Mouse (Mus musculus) megakaryocyte-erythroid progenitor cell, adult 5-6 weeks (primary cell): ENCODE measurements around the gene Gstt1. TPM values are rescaled to one million over a fixed set of nuclear protein-coding genes. Genes with fewer than 3 reads are reported as not detected.

Source experiments
- ATAC-seq: replicated peaks from 2 replicates; pipeline ENCODE4 v1.8.0; 2016; ENCODE audit warnings: mild to moderate bottlenecking, inconsistent platforms; ENCODE audit not compliant: severe bottlenecking, poor library complexity, low FRiP score, low TSS enrichment
- total RNA-seq, 2 experiments: library from RNA; stranded (forward) in 1 of 2; stranded (reverse) in 1 of 2; fragments of 200-1000, 215-1000 nt in 1 of 2; fragments of >200 nt in 1 of 2; fragmentation: Nextera tagmentation in 1 of 2; gene quantifications; 2 replicates each; pipeline ENCODE4 v1.2.3; 2014 to 2017

Gstt1 gene
- total RNA-seq, 2 experiments from 2014 or later, result 2.1 to 2.5 TPM

DNA sequence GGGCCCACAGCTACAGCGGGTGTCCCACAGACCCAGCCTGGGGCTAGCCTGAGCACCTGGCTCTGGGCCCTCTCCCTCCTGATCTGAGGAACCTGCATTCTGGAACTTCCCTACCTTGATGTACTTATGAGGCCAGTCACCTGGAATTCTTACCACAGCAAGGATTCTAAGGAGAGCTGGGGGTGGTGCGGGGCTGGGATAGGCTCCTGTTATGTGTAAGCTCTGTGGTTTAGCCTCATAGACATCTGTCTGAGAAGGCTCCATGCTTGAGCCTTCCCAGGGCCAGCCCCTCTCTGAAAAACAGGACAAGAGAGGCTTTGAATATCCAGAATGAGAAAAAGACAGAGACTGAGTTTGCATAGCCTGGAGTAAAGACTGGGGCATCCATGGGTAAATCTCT, 24.1 kb upstream of the Gstt1 start, which contains the start of gene Gstt4:
Gstt4 (minus strand) TSS at position 101 of the 400 bp plus-strand sequence.
- ATAC-seq, result no peak

DNA sequence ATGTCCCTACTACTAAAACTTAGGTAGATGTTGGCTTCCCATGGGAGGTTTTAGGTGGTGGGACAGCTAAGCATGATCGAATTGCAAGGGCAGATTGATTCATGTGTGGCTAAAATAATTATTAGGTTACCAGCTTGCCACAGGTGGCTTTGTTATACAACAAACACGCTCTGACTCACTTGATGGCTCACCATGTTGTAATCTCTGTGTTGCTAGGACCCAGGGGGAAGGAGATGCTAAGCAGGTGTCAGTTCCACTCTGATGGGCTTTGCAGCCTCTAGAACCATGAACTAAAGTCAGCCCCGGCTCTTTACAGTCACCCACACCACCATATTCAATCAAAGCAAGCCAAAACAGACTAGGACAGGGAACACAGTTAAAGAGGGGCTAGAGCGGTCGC, 21.5 kb upstream of the Gstt1 start:
- no peak for ATAC-seq

DNA sequence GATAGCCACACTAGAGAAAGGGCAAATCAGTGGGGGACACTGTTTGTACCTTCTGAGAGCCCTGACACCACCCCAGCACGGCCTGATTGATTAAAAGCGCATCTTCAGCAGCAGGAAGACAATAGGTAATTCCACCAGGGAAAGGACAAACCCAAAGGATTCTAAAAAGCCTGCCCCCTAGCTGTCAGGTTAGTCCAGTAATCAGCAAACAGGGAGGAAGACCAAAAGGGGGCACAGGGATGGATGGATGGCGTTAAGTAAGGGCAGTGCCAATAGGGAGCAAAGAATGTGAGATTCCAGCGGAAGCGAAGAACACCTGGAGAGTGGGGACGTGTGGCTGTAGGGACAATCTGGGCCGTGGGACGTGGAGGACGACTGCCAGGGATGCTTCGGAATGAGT, 20.3 kb upstream of the Gstt1 start:
- ATAC-seq, result no peak

DNA sequence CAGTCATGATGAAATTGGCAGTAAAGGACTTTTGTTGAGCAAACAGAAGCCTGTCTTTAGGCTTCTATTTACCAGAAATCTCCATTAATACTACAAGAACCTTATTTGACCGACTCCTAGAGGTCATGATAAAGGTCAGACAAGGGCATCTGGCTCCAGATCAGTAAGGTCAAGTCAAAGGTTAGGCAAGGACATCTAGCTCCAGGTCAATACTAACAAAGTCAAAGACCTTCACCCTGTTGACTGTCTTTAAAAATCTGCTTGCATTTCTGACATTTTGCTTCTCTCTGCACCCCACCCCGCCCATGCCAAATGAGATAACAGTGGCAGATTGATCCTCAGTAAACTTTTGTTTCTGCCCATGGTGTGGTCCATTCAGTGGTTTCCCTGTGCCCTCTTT, 5.8 kb upstream of the Gstt1 start:
- ATAC-seq, result no peak

DNA sequence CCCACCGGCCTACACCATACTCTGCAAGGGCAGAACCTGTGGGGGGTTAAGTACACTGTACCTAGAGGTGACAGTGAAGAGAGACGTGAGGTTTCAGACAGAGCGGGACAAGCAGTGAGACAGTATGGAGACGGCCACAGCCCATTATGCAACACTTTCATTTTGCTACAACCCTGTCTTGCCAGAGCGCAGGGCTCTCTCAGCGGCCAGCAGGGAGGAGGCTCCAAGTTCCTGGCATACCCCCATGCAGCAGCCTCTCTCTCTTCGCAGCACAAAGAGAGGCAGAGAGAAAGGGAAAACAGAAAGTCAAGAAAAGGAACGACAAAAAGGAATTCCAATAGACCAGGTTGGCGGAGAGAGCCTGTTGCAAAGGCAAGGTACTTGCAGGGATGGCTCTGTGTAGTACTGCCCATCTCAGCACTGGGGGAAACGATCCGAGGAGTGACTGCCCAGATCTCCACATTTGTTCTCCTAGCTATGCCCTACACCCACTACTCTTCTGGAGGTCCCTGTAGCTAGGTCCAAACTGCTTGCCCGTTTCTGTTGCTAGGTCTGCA, 687 bp downstream of the Gstt1 start:
- ATAC-seq, result peak; percentile 67

DNA sequence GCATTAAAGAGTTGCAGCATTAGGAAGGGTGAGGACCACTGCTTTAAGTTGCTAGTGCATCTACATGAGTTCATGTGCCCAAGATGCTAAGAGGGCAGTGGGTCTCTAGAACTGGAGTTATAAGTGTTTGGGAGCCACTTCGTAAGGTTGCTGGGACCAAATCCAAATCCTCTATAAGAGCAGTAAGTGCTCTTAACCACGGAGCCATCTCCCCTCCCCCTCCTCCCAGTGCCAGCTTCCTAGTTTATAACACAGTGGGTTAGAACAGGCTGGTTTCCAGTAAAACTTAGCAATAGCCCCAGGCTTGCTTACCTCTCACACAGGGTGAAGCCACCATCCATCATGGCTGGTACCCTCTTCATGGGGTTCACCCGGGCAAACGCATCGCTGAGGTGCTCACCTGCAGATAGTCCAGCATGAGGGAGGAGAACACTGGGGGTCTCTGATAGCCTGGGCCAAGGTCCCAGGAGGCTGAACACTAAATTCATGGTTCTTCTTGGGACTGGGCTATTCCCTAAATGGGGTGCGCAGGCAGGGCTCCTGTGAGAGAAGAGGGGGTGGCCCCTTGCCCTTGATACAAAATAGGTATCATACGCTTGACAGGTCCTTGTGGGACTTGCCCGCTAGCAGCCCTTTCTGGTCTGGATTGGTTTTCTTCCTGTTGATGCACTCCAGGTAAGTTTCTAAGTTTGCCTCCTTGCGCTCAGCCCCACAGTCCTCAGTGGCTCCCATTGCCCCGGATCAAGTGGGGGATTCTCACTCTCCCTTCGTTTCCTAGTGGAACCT, 1.5 kb downstream of the Gstt1 start:
- no peak for ATAC-seq

DNA sequence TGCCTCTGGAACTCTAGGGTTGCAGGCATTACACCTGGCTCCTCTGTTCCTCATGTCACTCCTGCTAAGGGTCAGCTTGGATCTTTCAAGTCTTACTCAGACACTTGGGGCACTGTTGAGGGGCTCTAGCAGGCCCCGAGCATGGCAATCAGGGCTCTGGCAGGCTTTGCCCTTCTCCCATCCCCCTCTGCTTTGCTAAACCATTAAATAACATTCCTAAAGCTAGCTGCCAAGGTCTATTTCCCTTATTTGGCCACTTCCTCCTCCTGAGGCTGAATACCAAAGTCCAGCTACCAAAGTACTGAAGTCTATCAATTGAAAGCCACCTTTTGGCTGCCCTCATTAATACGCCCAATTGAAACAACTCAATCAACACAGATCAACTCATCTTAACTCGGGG, 3.5 kb downstream of the Gstt1 start:
- no peak for ATAC-seq

DNA sequence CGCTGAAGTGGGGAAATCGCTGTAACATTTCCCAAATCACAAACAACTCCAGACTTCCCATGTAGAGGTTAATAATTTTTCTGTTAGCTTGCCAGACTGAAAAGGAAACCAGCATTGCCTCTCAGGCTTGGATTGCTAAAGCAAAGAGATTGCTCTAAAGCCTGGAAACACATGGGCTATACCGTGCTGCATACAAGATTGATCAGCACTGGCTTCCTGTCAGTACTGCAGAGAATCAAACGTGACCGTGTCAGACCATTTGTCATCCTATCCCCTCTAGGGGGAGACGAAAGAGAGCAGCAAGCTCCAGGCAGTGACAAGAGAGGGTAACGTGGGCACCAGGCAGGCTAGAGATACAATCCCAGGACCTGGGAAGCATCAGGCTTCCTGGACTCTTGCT, 7.6 kb downstream of the Gstt1 start:
- 0 out of 2 replicates have a peak, but pooled peaks have one; percentile 37 for ATAC-seq

DNA sequence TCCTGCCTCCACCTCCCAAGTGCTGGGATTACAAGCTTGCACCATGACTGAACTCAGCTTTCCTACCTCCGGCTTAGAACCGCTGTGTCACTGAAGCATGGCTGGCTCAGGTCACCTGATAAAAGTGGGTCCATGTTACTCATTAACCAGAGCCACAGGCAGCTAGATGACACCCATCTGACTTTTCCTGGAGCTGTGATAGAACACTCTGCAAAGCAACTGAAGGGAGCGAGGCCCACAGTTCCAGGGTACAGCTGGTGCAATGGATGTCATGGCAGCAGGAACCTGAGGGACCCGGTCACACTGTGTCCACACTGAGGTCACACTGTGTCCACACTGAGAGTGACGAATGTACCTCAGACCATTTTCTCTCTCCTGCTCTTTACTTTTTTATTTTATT, 8.5 kb downstream of the Gstt1 start:
- no peak for ATAC-seq

DNA sequence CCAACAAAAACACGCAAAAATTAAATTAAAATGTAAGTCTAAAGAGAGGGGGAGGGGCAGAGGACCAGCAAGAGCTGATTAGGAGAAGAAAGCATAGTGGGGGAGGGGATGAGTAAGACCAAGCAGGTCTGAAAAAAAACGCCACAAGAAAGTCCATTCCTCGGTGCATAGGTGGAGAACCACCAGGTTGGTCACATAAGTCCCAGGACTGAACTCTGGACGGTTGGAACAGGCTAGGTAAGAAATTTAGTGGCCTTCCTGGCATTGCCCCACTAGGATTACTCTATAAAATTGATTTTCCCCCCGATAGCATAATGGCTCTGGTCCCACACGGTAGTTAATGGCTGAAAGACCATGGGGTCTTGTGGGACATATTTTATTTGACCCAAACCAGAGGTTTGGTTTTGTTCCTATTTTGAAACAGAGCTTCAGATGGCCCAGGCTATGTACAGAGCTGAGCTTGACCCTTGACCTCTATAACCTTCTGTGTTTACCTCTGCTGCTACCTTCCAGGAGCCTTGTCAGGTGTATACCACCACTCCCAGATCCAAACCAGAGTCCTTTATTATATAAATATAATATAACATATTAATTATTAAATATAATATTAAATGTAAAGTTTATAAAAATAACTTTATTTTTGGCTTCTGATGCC, 9.2 kb downstream of the Gstt1 start:
- ATAC-seq, result no peak

DNA sequence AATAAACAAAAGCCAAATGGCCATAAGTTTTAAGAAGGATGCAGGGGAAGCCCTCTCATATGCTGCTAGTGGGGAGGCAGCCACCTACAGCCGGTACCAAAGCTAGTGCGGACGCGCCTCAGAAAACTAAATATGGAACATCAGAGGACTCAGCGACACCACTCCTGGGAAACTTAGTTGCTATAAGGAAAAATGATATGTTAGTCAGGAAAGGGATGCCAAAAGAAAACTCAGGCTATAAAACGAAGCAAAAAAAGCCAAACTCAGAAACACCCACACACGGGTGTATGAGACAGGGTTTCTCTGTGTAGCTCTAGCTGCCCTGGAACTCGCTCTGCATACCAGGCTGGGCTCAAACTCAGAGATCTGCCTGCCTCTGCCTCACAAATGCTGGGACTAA, 10.1 kb downstream of the Gstt1 start:
- no peak for ATAC-seq

DNA sequence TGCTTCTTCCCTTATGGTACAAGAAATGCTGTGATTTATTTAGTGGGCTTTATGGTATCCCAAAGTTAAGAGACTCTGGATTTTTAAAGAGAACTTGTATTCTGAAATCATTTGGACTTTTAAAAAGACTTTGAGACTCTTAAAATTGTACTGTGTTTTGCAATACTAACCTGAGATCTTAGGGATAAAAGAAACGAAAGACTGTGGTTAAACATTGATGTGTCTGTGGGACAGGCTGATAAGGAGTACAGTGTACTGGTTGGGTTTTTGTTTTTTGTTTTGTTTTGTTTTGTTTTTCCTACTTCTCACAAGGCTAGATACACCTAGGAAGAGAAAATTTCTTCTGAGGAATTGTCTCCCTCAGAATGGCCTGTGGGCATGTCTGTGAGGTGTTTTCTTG, 12.9 kb downstream of the Gstt1 start:
- ATAC-seq, result no peak

DNA sequence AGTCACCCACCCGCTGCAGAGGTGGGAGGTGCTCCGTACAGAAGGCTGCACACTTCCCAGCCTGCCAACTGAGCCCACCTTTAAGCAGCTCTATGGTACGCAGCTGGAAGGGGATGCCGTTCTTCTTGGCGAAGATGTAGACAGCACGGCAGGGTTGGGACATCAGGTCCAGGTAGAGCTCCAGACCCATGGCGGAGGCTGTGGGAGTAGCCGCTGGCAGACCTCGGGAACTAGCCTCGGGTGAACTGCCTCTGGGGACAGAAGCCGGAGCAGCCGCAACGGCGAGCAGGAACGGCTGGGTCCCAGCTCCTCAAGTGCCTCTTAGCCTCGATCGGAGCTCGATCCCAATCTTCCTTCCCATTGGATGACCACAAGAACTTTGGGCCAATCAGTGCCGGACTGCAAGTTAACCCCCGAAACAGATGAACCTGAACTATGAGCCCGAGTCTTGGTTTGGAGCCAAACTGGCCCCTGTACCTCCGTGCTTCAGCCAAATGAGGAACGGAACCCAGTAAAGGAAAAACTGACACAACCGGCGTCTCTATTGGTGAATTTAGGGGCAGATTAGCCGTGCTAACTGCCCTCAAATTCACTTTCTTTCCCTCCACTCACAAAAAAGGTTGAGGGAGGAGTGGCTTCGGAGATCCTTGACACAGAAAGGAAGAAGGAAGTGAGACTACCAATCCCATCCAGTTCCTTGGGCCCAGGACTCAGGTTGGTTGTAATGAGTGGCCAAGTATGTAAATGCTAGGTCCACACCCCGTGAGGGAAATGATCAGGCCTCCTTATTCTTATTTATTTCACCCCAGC, 17.4 kb downstream of the Gstt1 start, which contains the start of the genes Gm20441 and Gstt3:
Gm20441 (minus strand) TSS at position 186 of the 810 bp plus-strand sequence.
Gstt3 (minus strand) TSS at position 646 of the 810 bp plus-strand sequence.
- peak; percentile 60 for ATAC-seq

DNA sequence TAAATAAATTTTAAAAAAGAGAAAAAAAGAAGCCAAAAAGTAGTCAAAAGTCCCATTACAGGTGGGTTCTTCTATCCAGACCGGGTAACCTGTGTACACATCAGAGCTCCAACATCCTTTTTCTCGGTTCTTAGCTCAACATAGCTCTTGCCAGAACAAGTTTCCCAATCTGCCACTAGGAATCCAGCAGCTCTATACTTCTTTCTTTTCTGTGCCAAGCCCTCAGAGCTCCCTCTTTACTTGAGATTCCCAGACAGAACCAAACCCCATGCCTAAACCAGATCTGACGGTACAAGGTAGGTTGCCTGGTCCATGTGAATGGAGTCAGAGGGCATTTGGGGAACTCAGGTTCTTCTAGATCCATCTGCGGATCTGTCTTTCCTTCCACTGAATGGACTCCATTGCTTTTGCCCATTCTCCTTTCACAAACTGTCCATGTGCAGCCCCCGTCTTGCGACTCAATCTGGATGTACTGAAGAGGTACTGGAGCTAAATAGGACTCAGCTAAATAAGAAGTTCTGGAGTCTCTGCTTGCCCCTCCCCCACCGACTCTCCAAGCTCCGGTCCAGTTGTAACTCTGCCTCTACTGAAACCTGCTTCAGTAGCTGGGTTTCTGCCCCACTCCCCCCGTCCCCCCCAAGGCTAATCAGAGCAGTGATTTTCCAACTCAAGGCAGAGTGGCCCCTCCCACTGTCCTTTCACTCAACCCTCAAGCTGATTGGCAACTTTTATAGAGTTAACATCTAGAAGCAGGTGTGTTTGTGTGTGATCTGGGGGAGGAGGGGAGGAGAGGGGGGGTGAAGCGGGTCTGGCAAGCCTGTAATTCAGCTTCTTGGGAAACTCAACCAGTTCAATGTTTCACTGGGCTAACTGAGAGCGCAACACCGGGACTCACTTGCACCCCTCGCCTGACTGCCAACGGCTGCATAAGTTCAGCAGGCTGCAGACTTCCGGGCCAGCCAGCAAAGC, 18.9 kb downstream of the Gstt1 start:
- ATAC-seq, result no peak

DNA sequence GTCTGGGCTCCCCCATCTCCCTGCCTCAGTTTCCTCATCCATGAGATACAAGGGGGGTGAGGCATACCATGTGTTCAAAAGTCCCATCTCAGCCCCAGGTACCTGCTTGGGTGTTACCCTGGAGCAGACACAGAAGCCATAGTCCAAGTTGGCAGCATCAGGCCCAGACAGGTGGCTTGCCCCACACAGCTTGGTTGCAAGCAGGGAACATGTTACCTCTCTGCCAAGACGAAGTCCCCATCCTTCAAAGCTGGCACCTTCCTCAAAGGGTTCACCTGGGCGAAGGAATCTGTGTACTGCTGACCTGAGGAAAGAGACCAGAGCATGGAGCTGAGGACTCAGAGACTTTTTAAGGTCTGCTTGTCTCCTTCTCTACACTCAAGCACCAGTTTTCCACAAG, 20.5 kb downstream of the Gstt1 start:
- ATAC-seq, result no peak

DNA sequence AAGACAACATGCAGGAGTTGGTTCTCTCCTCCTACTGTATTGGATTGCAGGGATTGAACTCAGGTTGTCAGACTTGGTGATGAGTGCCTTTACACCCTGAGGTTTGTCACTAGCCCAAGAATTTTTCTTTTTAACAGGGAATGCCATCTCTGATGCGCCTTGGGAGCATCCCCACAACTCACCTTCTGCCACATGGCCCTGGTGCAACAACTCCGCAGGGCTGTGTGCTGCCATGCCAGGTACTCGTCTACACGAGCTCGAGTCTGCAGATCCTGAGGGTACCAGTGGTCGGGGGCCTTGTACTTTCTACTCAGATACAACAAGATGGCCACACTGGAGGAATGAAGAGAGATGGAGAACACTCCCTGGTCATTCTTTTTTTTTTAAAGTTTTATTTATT, 21.8 kb downstream of the Gstt1 start:
- no peak for ATAC-seq

DNA sequence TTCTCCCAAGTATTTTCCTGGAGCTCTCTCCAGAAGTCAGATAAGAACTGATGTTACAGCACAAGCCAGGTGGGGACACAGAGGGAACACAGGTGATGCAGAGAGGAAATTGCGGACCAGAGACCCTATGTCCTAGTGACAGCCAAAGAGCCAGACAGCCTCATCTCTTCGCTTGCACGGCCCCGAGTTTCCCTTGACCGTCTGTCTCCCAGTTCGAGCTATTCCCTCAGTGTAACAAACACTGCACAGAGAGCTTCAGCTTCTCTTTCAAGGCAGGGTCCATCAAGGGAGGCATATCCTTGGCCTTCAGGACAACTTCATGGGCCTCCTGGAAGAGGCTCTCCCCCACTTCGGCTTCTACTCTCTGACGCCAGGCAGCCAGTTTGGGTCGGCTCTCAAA, 23.8 kb downstream of the Gstt1 start:
- no peak for ATAC-seq

DNA sequence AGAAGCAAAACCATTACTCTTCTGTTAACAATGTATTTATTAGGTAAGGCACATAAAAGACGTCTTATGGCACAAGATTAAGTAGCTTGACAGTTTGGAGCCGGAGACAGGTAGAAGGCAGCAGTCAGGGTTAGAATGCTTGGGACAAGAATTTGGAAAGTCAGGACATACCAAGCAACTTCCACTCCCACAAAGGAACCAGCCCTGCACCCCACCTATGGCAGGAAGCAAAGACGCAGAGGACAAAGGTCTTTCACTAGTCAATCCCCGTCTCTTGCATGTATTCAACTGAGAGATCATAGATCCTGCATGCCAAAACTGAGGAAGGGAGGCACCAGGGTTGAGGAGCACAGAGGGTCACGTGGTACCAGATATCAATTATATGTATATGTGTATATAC, 24.3 kb downstream of the Gstt1 start:
- ATAC-seq, result no peak
